Mouse (Mus musculus) forebrain, embryonic 10.5 days (tissue): ENCODE results near the gene Gm11569. TPM values are rescaled to one million over a fixed set of nuclear protein-coding genes. Genes with fewer than 3 reads are reported as not detected.
"Not testable (repeated sequence)": the region's sequence is repeated elsewhere in the genome, so short reads cannot be mapped to it uniquely, and the experiment has no call there.

Experiments used
- DNase-seq: peaks from one replicate; pipeline ENCODE4 v3.0.0-alpha.2; 2017; ENCODE audit warnings: low spot score; ENCODE audit errors: extremely low spot score
- H3K27ac ChIP-seq: fragments of 300-500 bp; sonication (generic); 2 replicates; pipeline ENCODE4 v1.5.1; 2016; ENCODE audit warnings: mild to moderate bottlenecking
- H3K27me3 ChIP-seq: fragments of 300-500 bp; sonication (generic); 2 replicates; pipeline ENCODE4 v1.6.1; 2016; ENCODE audit warnings: mild to moderate bottlenecking; ENCODE audit not compliant: poor library complexity, severe bottlenecking
- H3K36me3 ChIP-seq: fragments of 300-500 bp; sonication (generic); replicated peaks from 2 replicates; pipeline ENCODE4 v1.6.1; 2016; ENCODE audit warnings: mild to moderate bottlenecking, moderate library complexity
- H3K4me1 ChIP-seq: fragments of 300-500 bp; sonication (generic); 2 replicates; pipeline ENCODE4 v1.6.1; 2016
- H3K4me3 ChIP-seq: fragments of 300-500 bp; sonication (generic); 2 replicates; pipeline ENCODE4 v1.5.1; 2016; ENCODE audit warnings: mild to moderate bottlenecking, moderate library complexity
- H3K9me3 ChIP-seq: fragments of 300-500 bp; sonication (generic); 2 replicates; pipeline ENCODE4 v1.6.1; 2016; ENCODE audit warnings: mild to moderate bottlenecking, moderate library complexity
- WGBS: fragments of 180-500 bp; shearing (Covaris S2); methylation state at CpG from one replicate; pipeline ENCODE4 v1.1.7; 2016; 5-methylcytosine and 5-hydroxymethylcytosine counted together
- polyA plus RNA-seq: library from polyadenylated mRNA; unstranded; fragments of >200 nt; fragmentation: Nextera tagmentation; extraction: Ambion mirVana; gene quantifications from 2 replicates; pipeline ENCODE4 v1.2.1, GENCODE M21; 2016

Gene Gm11569
- not detected in 2 replicates for polyA plus RNA-seq

DNA sequence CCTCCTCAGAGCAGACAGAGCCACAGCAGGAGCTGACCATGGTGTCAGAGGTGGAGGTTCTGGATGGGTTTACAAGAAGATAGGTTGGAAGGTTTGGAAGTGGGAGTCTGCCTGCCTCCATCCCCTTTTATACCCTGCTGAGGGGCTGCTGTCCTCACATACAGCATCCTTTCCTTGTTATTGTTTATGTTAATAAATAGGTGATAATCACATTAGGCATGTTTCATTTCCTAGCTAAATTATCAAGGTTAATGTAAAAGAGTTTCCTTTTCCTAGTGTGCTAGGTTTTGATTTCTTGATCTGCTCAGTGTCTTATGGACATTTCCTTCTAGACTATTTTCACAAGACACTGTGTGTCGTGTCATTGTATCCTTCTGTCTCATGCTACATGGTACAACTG is at the start of gene Gm11569:
Gene Gm11569 (minus strand): TSS at position 101 of the 400 bp plus-strand sequence.
- WGBS, result no CpG with 5 or more reads among the region's 1 CpGs
- not testable (repeated sequence) for H3K36me3 ChIP-seq, H3K4me1 ChIP-seq, H3K9me3 ChIP-seq, DNase-seq, H3K27me3 ChIP-seq, H3K27ac ChIP-seq, H3K4me3 ChIP-seq

GRCm38 (mm10) chr11:99846746-99847145 is 48.0 kb upstream of the Gm11569 start:
- no peak overlapping the region for H3K4me3 ChIP-seq

DNA sequence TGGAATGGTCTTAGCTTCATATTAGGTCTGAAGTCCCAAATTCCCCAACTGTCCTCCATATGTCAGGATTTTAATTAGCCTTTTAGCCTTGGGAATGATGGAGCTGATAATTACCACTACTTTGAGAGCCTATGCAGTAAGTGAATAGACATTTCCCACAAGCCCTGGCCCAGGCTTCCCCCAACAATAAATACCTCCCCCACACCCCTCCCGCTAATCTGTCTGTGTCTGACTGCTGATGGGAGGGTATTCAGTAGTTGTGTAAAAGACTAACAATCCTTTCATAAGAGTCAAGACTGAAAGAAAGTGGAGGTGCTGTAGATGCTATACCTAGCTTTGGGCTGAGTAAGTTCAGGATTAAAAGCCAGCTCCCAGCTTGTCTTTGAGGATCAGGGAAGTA is 43.5 kb upstream of the Gm11569 start:
- WGBS, result 64% methylated on average over 1 of the region's 1 CpGs

More at GRCm38 (mm10) chr11:99846746-99847145, 48.0 kb upstream of the Gm11569 start:
- DNase-seq, result no peak
- Histone ChIP-seq H3K27me3 (no peaks in the 10 kb centered on the region), H3K27ac (no peak overlapping the region), H3K9me3 (0 out of 2 replicates have a peak, but pooled peaks cover 4% of the 10 kb centered on the region), H3K4me1 (peaks cover 14% of the 10 kb centered on the region), H3K36me3 (no peaks in the 10 kb centered on the region)
- 100% methylated on average over 2 of the region's 2 CpGs for WGBS

DNA sequence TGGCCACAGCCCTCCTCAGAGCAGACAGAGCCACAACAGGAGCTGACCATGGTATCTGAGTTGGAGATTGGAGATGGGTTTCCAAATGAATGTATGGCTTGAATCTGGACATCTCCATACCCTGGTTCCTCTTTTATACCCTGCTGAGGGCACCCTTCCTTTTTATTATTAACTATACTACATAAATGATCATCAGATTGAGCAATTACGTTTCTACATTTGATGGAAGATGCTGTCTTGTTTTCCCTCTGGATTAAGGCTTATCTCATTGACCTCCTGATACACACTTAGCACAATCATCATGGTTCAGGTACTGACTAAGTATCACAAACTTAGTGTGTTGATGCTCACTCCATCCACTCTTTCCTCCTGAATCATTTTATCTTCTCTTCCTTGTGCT is 39.2 kb upstream of the Gm11569 start, which contains the start of gene 2300003K06Rik:
Gene 2300003K06Rik (minus strand): TSS at position 101 of the 400 bp plus-strand sequence.
- Histone ChIP-seq H3K4me1 (peaks cover 18% of the 10 kb centered on the region), H3K27me3 (no peaks in the 10 kb centered on the region), H3K4me3 (no peak within 1 kb of the TSS), H3K27ac (no peak within 1 kb of the TSS), H3K9me3 (no peaks in the 10 kb centered on the region), H3K36me3 (no peaks in the 10 kb centered on the region)
- 73% methylated on average over 1 of the region's 1 CpGs for WGBS
- no peak for DNase-seq

More for the DNA sequence above, 43.5 kb upstream of the Gm11569 start:
- Histone ChIP-seq H3K4me1 (peaks cover 20% of the 10 kb centered on the region), H3K27ac (no peak overlapping the region), H3K9me3 (no peaks in the 10 kb centered on the region), H3K4me3 (no peak overlapping the region), H3K27me3 (no peaks in the 10 kb centered on the region), H3K36me3 (no peaks in the 10 kb centered on the region)
- DNase-seq, result no peak

GRCm38 (mm10) chr11:99815566-99815965 is 16.8 kb upstream of the Gm11569 start, which contains the start of gene Gm11564:
Gm11564 (minus strand) TSS chr11:99815666.
- peak within 1 kb of the TSS; percentile 61; the same call in 1 of the 2 replicates for H3K27ac ChIP-seq
- not testable (repeated sequence) for H3K36me3 ChIP-seq
- 87% methylated on average over 2 of the region's 2 CpGs for WGBS

GRCm38 (mm10) chr11:99809792-99810191 is 11.1 kb upstream of the Gm11569 start, which contains the start of gene Krtap4-13:
Krtap4-13 (minus strand) TSS chr11:99809892.
- DNase-seq, H3K4me1 ChIP-seq, H3K27ac ChIP-seq, H3K9me3 ChIP-seq, H3K27me3 ChIP-seq, H3K36me3 ChIP-seq, H3K4me3 ChIP-seq: not testable (repeated sequence)

More at GRCm38 (mm10) chr11:99815566-99815965, 16.8 kb upstream of the Gm11569 start, which contains the start of gene Gm11564:
- H3K4me3 ChIP-seq, H3K9me3 ChIP-seq, H3K4me1 ChIP-seq, DNase-seq, H3K27me3 ChIP-seq: not testable (repeated sequence)

- not testable (repeated sequence) for H3K27me3 ChIP-seq, H3K36me3 ChIP-seq, H3K27ac ChIP-seq, H3K4me3 ChIP-seq, DNase-seq, H3K4me1 ChIP-seq, H3K9me3 ChIP-seq
- no CpG with 5 or more reads among the region's 1 CpGs for WGBS
Measured at GRCm38 (mm10) chr11:99804346-99804745, 5.6 kb upstream of the Gm11569 start, which contains the start of gene Gm11554. Gm11554 (minus strand) TSS chr11:99804446.

- Histone ChIP-seq H3K9me3 (no peaks in the 10 kb centered on the region), H3K36me3 (no peaks in the 10 kb centered on the region), H3K4me3 (no peak within 1 kb of the TSS), H3K4me1 (no peaks in the 10 kb centered on the region), H3K27ac (no peak within 1 kb of the TSS), H3K27me3 (no peaks in the 10 kb centered on the region)
- no peak for DNase-seq
- WGBS, result 92% methylated on average over 2 of the region's 2 CpGs
Measured at GRCm38 (mm10) chr11:99793367-99793766, 5.4 kb downstream of the Gm11569 start, which contains the start of gene Gm11596. Gm11596 (minus strand) TSS chr11:99793467.

DNA sequence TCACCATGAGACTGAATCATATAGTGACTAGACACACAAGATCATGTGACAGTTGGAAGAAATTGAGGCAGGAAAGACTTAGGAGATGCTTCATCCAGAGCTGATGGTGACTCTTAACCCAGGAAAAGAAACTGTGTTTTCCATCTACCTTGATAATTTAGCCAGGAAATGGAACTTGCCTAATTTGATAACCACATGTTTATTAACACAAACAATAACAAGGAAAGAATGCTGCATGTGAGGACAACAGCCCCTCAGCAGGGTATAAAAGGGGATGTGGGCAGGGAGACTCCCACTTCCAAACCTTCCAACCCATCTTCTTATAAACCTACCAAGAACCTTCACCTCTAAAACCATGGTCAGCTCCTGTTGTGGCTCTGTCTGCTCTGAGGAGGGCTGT is 13.8 kb downstream of the Gm11569 start, which contains the start of gene Krtap4-9:
Gene Krtap4-9 (plus strand): TSS at position 301 of the 400 bp plus-strand sequence.
- H3K27me3 ChIP-seq, H3K36me3 ChIP-seq, H3K4me3 ChIP-seq, H3K4me1 ChIP-seq, H3K27ac ChIP-seq, H3K9me3 ChIP-seq, DNase-seq: not testable (repeated sequence)

- WGBS, result 95% methylated on average over 2 of the region's 2 CpGs
- Histone ChIP-seq H3K9me3 (no peaks in the 10 kb centered on the region), H3K4me3 (no peak within 1 kb of the TSS), H3K4me1 (peaks cover 8% of the 10 kb centered on the region), H3K27ac (no peak within 1 kb of the TSS), H3K27me3 (no peaks in the 10 kb centered on the region), H3K36me3 (no peaks in the 10 kb centered on the region)
- no peak for DNase-seq
Measured at GRCm38 (mm10) chr11:99780604-99781003, 18.1 kb downstream of the Gm11569 start, which contains the start of gene Krtap4-8. Krtap4-8 (minus strand) TSS chr11:99780704.

DNA sequence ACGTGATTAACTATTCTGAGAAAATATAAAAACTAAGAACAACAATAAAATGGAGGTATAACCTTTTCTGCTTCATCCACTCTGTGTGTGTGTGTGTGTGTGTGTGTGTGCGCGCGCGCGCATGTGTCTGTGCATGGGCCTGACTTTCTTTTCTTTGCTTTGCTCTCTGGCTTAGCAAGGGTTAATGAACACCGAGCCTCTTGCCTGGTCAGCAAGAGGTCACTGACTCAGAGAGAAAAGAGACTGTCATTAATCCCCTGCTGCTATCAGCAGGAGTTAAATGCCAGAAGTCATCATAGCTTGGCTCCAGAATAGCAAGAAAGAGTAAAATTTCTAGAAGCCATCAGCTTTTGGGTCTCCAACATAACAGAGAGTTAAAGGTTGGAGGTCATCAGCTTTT is 20.3 kb downstream of the Gm11569 start:
- H3K36me3 ChIP-seq, result no peaks in the 10 kb centered on the region
- peaks cover 8% of the 10 kb centered on the region for H3K4me1 ChIP-seq
- no peak for DNase-seq
- no peak overlapping the region for H3K27ac ChIP-seq
- H3K4me3 ChIP-seq, result no peak overlapping the region
- WGBS, result 42% methylated on average over 7 of the region's 7 CpGs
- H3K27me3 ChIP-seq, result no peaks in the 10 kb centered on the region
- no peaks in the 10 kb centered on the region for H3K9me3 ChIP-seq

DNA sequence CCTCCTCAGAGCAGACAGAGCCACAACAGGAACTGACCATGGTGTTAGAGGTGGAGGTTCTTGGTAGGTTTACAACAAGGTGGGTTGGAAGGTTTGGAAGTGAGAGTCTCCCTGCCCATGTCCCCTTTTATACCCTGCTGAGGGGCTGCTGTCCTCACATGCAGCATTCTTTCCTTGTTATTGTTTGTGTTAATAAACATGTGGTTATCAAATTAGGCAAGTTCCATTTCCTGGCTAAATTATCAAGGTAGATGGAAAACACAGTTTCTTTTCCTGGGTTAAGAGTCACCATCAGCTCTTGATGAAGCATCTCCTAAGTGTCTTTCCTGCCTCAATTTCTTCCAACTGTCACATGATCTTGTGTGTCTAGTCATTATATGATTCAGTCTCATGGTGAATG is 25.9 kb downstream of the Gm11569 start, which contains the start of gene Gm11595:
Gene Gm11595 (minus strand): TSS at position 101 of the 400 bp plus-strand sequence.
- H3K4me1 ChIP-seq, H3K36me3 ChIP-seq, DNase-seq, H3K4me3 ChIP-seq, H3K27me3 ChIP-seq, H3K9me3 ChIP-seq: not testable (repeated sequence)
- H3K27ac ChIP-seq, result 0 out of 2 replicates have a peak within 1 kb of the TSS, but pooled peaks have one; percentile 11

- Histone ChIP-seq H3K27me3 (no peaks in the 10 kb centered on the region), H3K9me3 (no peaks in the 10 kb centered on the region), H3K4me1 (no peaks in the 10 kb centered on the region), H3K4me3 (no peak overlapping the region), H3K36me3 (no peaks in the 10 kb centered on the region), H3K27ac (no peak overlapping the region)
- WGBS, result 86% methylated on average over 2 of the region's 2 CpGs
- DNase-seq, result no peak
Measured at GRCm38 (mm10) chr11:99768410-99768809, 30.3 kb downstream of the Gm11569 start.
